Mouse (Mus musculus): ENCODE results near the gene Dusp5.

DNA sequence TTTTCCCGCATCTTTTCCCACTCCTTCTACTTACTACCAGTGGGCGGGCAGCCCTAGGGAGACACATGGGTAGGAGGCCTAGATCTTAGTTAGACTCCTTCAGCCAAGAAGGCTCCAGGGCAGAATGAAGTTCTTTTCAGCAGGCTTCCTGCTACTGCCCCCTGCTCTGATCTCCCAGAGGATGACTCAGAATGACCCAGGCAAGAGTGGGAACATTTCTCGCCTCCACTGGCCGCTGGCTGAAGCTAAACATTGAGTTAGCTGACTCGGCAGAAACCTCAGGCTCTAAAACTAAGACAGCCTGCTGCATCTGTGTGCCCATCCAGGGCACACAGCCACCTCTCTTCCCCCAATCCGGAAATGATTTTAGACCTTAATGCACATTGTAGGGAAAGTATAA lies 23.9 kb downstream of the Dusp5 start:
- no peak for TF ChIP-seq CTCF (IDR thresholded peaks at IDR 0.05; ENCODE audit: extremely low read depth, insufficient read depth, insufficient read length, insufficient replicate concordance)
- TF ChIP-seq POLR2A (IDR thresholded peaks at IDR 0.05; ENCODE audit: low read depth, low read length), result no peak
